Mouse (Mus musculus): ENCODE data around the gene Bmpr2.

DNA sequence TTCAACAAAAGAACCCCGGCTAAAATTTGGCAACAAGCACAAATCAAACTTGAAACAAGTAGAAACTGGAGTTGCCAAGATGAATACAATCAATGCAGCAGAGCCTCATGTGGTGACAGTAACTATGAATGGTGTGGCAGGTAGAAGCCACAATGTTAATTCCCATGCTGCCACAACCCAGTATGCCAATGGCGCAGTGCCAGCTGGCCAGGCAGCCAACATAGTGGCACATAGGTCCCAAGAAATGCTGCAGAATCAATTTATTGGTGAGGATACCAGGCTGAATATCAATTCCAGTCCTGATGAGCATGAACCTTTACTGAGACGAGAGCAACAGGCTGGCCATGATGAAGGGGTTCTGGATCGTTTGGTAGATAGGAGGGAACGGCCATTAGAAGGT is 104.8 kb downstream of the Bmpr2 start:
- no peak for TF ChIP-seq CTCF (IDR thresholded peaks at IDR 0.05; ENCODE audit: borderline replicate concordance, insufficient read depth, low read length)
- TF ChIP-seq POLR2A (IDR thresholded peaks at IDR 0.05; ENCODE audit: low read depth, low read length), result no peak
